Mouse (Mus musculus) ES-CJ7 (cell line): ENCODE data around the gene 4930518I15Rik.
"Not testable (repeated sequence)": the region's sequence is repeated elsewhere in the genome, so short reads cannot be mapped to it uniquely, and the experiment has no call there.

Source experiments
- DNase-seq: peaks from one replicate; pipeline ENCODE4 v3.0.0; 2011; ENCODE audit warnings: low read depth, low spot score

4930518I15Rik gene

GRCm38 (mm10) chr2:156857835-156858234 lies at the start of gene 4930518I15Rik:
Gene 4930518I15Rik, minus strand, starts transcription at chr2:156857946.
- no peak for DNase-seq

- DNase-seq, result not testable (repeated sequence)
Measured at GRCm38 (mm10) chr2:156905931-156906330, 48.2 kb upstream of the 4930518I15Rik start.

GRCm38 (mm10) chr2:156904976-156905717 lies 47.4 kb upstream of the 4930518I15Rik start:
- peak; percentile 53 for DNase-seq

GRCm38 (mm10) chr2:156903367-156903766 lies 45.6 kb upstream of the 4930518I15Rik start:
- DNase-seq, result peak; percentile 61

GRCm38 (mm10) chr2:156902411-156902810 lies 44.7 kb upstream of the 4930518I15Rik start:
- peak; percentile 1 for DNase-seq

- peak; percentile 1 for DNase-seq
Measured at GRCm38 (mm10) chr2:156901883-156902282, 44.1 kb upstream of the 4930518I15Rik start.

GRCm38 (mm10) chr2:156901344-156901743 lies 43.6 kb upstream of the 4930518I15Rik start:
- peak; percentile 1 for DNase-seq

- DNase-seq, result peak; percentile 1
Measured at GRCm38 (mm10) chr2:156899184-156899583, 41.4 kb upstream of the 4930518I15Rik start.

GRCm38 (mm10) chr2:156898374-156898773 lies 40.6 kb upstream of the 4930518I15Rik start:
- peak; percentile 0 for DNase-seq

GRCm38 (mm10) chr2:156897034-156897433 lies 39.3 kb upstream of the 4930518I15Rik start:
- DNase-seq, result peak; percentile 0

- peak; percentile 0 for DNase-seq
Measured at GRCm38 (mm10) chr2:156896384-156896914, 38.7 kb upstream of the 4930518I15Rik start.

GRCm38 (mm10) chr2:156894496-156895265 lies 36.9 kb upstream of the 4930518I15Rik start:
- no peak for DNase-seq

GRCm38 (mm10) chr2:156892821-156893220 lies 35.1 kb upstream of the 4930518I15Rik start:
- no peak for DNase-seq

GRCm38 (mm10) chr2:156892240-156892639 lies 34.5 kb upstream of the 4930518I15Rik start:
- no peak for DNase-seq

- no peak for DNase-seq
Measured at GRCm38 (mm10) chr2:156888490-156888889, 30.7 kb upstream of the 4930518I15Rik start.

- DNase-seq, result no peak
Measured at GRCm38 (mm10) chr2:156887017-156887416, 29.3 kb upstream of the 4930518I15Rik start, which contains the start of gene Sla2. Gene Sla2, minus strand, starts transcription at chr2:156887192.

GRCm38 (mm10) chr2:156886084-156886631 lies 28.4 kb upstream of the 4930518I15Rik start:
- DNase-seq, result no peak

- DNase-seq, result not testable (repeated sequence)
Measured at GRCm38 (mm10) chr2:156885666-156886065, 27.9 kb upstream of the 4930518I15Rik start.

- DNase-seq, result no peak
Measured at GRCm38 (mm10) chr2:156884396-156885211, 26.9 kb upstream of the 4930518I15Rik start.

GRCm38 (mm10) chr2:156882431-156883001 lies 24.8 kb upstream of the 4930518I15Rik start:
- DNase-seq, result no peak

GRCm38 (mm10) chr2:156879541-156879940 lies 21.8 kb upstream of the 4930518I15Rik start:
- DNase-seq, result no peak
